In the genomic region with DNA sequence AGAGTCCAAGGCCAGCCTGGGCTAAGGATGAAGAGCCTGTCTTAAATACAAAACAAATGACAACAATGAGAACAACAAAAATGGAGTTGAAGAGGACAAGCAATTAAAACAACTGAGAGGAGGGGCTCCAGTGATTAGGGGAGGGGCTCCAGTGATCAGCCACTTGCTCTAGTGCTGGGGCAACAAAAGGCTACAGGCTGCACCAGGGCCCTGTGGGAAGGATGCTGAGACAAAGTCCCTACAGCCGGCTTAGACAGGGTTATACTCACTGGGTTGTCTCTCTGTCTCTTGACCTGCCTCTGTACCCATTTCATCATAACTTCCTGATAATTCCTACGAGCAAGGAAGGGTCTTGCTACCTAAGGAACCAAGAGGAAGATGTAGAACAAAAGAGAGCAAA, we compare ENCODE assay signal across 15 mouse cellular contexts. TPM values are rescaled to one million over a fixed set of nuclear protein-coding genes. Genes with fewer than 3 reads are reported as not detected.
A peak's percentile ranks its signal among the peaks of the same experiment; 100 is the strongest.
DNase-seq lines count a peak whose midpoint lies in the region; ATAC-seq lines count a peak whose summit lies in the region.
"Had no signal": no experiment of that assay in that cellular context is flagged by ENCODE, and none has a peak within 500 bp of the region (broad histone marks: within the 10 kb centered on the region; RNA-seq: fewer than 3 reads in every experiment).

No protein-coding gene starts in this region.

- H3K4me2 ChIP-seq in heart, embryonic 15.5 days, result no peak overlapping the region
- H3K4me2 ChIP-seq in midbrain, embryonic 12.5 days (replicated peaks), result no peak overlapping the region; the same call in 1 of the 2 replicates
- no peak overlapping the region for H3K4me2 ChIP-seq in liver, embryonic 11.5 days
- H3K4me2 ChIP-seq: heart, embryonic 11.5 days had no signal

- peaks cover 26% of the 10 kb centered on the region for H3K4me1 ChIP-seq in heart, embryonic 15.5 days (replicated peaks)
- peaks cover 16% of the 10 kb centered on the region for H3K4me1 ChIP-seq in embryonic facial prominence, embryonic 10.5 days
- H3K4me1 ChIP-seq in hindbrain, embryonic 10.5 days (replicated peaks), result peaks cover 33% of the 10 kb centered on the region
- peaks cover 25% of the 10 kb centered on the region for H3K4me1 ChIP-seq in midbrain, embryonic 12.5 days
- 0 out of 2 replicates have a peak, but pooled peaks cover under 1% of the 10 kb centered on the region for H3K4me1 ChIP-seq in liver, embryonic 11.5 days (replicated peaks; ENCODE audit: control insufficient read depth, insufficient read depth, low read length)

- intact Hi-C loops in heart, postnatal 36 days (cut with DNase I), result no loop called here

- H3K9me3 ChIP-seq in heart, embryonic 15.5 days (replicated peaks), result no peaks in the 10 kb centered on the region; the same call in 1 of the 2 replicates
- H3K9me3 ChIP-seq in embryonic facial prominence, embryonic 10.5 days, result 0 out of 2 replicates have a peak, but pooled peaks cover 5% of the 10 kb centered on the region
- no peaks in the 10 kb centered on the region for H3K9me3 ChIP-seq in hindbrain, embryonic 10.5 days
- peaks cover 5% of the 10 kb centered on the region for H3K9me3 ChIP-seq in midbrain, embryonic 12.5 days
- H3K9me3 ChIP-seq in liver, embryonic 11.5 days (ENCODE audit: control insufficient read depth, low read length), result no peaks in the 10 kb centered on the region
- H3K9me3 ChIP-seq: G1E had no signal

- peaks cover 33% of the 10 kb centered on the region for H3K27me3 ChIP-seq in heart, embryonic 15.5 days
- no peaks in the 10 kb centered on the region for H3K27me3 ChIP-seq in embryonic facial prominence, embryonic 10.5 days (replicated peaks; ENCODE audit: low read depth, poor library complexity, severe bottlenecking)
- no peaks in the 10 kb centered on the region for H3K27me3 ChIP-seq in hindbrain, embryonic 10.5 days (ENCODE audit: insufficient read depth, poor library complexity, severe bottlenecking)
- H3K27me3 ChIP-seq in midbrain, embryonic 12.5 days, result no peaks in the 10 kb centered on the region
- no peaks in the 10 kb centered on the region for H3K27me3 ChIP-seq in liver, embryonic 11.5 days (replicated peaks; ENCODE audit: control insufficient read depth, insufficient read depth, low read length)

- no peak for DNase-seq in heart, postnatal 36 days
- DNase-seq in embryonic facial prominence, embryonic 10.5 days (ENCODE audit: low spot score), result no peak
- DNase-seq in hindbrain, embryonic 10.5 days (ENCODE audit: low spot score), result no peak
- no peak for DNase-seq in frontal cortex, postnatal 14 days (ENCODE audit: low spot score in 2 of 2)
- DNase-seq in liver, embryonic 11.5 days (ENCODE audit: low spot score), result no peak
- DNase-seq in cerebellum, adult 9-10 months, result no peak
- DNase-seq: cerebellum, adult 9-11 months; layer of hippocampus, postnatal 36 days; right cerebral cortex, postnatal 25 days had no signal

- ATAC-seq in heart, embryonic 15.5 days (replicated peaks; ENCODE audit: insufficient number of reproducible peaks, insufficient read depth, low FRiP score, low read depth), result no peak
- peak; percentile 67; the same call in 1 of the 2 replicates for ATAC-seq in midbrain, embryonic 12.5 days (ENCODE audit: low FRiP score, low read depth)
- ATAC-seq in liver, embryonic 11.5 days (replicated peaks; ENCODE audit: low FRiP score), result no peak
- ATAC-seq: activated CD4-positive, CD25-positive, alpha-beta regulatory T cell, adult 4 months had no signal

- peak overlapping the region; percentile 25; the same call in 1 of the 2 replicates for H3K27ac ChIP-seq in heart, embryonic 15.5 days
- H3K27ac ChIP-seq in embryonic facial prominence, embryonic 10.5 days (replicated peaks), result peak overlapping the region; percentile 54
- peak overlapping the region; percentile 86 for H3K27ac ChIP-seq in hindbrain, embryonic 10.5 days
- H3K27ac ChIP-seq in midbrain, embryonic 12.5 days (replicated peaks), result peak overlapping the region; percentile 84
- no peak overlapping the region for H3K27ac ChIP-seq in liver, embryonic 11.5 days (ENCODE audit: low read depth, low read length)
- H3K27ac ChIP-seq: liver, embryonic 14.5 days had no signal

- no peak overlapping the region for H3K4me3 ChIP-seq in heart, embryonic 15.5 days
- H3K4me3 ChIP-seq in embryonic facial prominence, embryonic 10.5 days, result no peak overlapping the region
- H3K4me3 ChIP-seq in hindbrain, embryonic 10.5 days, result no peak overlapping the region
- H3K4me3 ChIP-seq in midbrain, embryonic 12.5 days, result no peak overlapping the region
- H3K4me3 ChIP-seq in liver, embryonic 11.5 days (ENCODE audit: low read depth, low read length), result no peak overlapping the region

- no peak overlapping the region for H3K9ac ChIP-seq in heart, embryonic 15.5 days
- H3K9ac ChIP-seq in midbrain, embryonic 12.5 days (replicated peaks), result no peak overlapping the region
- no peak overlapping the region for H3K9ac ChIP-seq in liver, embryonic 11.5 days (ENCODE audit: low read depth, low read length)
- H3K9ac ChIP-seq: liver, embryonic 14.5 days had no signal

- 35% methylated on average over 2 of the region's 2 CpGs for WGBS in heart, embryonic 15.5 days
- WGBS in embryonic facial prominence, embryonic 10.5 days, result 83% methylated on average over 2 of the region's 2 CpGs
- WGBS in hindbrain, embryonic 10.5 days, result 53% methylated on average over 2 of the region's 2 CpGs
- WGBS in midbrain, embryonic 12.5 days, result 57% methylated on average over 2 of the region's 2 CpGs
- 64% methylated on average over 2 of the region's 2 CpGs for WGBS in liver, embryonic 11.5 days

- no peaks in the 10 kb centered on the region for H3K36me3 ChIP-seq in heart, embryonic 15.5 days
- H3K36me3 ChIP-seq in embryonic facial prominence, embryonic 10.5 days (replicated peaks), result peaks cover 29% of the 10 kb centered on the region
- H3K36me3 ChIP-seq in hindbrain, embryonic 10.5 days, result peaks cover 23% of the 10 kb centered on the region
- 0 out of 2 replicates have a peak, but pooled peaks cover 5% of the 10 kb centered on the region for H3K36me3 ChIP-seq in midbrain, embryonic 12.5 days
- peaks cover 4% of the 10 kb centered on the region; the same call in 1 of the 2 replicates for H3K36me3 ChIP-seq in liver, embryonic 11.5 days (ENCODE audit: control insufficient read depth, insufficient read depth, low read length)

RNA-seq across cellular contexts. Expression of a gene that starts 4.8 kb away (rescaled TPM):
- polyA plus RNA-seq in heart, embryonic 15.5 days (2015; fragmentation: Nextera tagmentation; extraction: Ambion mirVana), result 1.5 and 5.4 TPM in 2 replicates
- total RNA-seq in heart, postnatal 36 days (2021), result 1 to 10 TPM; 1.7 to 2.0 TPM
- 0.33 and 0.46 TPM in 2 replicates for polyA plus RNA-seq in embryonic facial prominence, embryonic 10.5 days (2016; fragmentation: Nextera tagmentation; extraction: Ambion mirVana)
- 0.40 and 0.76 TPM in 2 replicates for polyA plus RNA-seq in hindbrain, embryonic 10.5 days (2016; fragmentation: Nextera tagmentation; extraction: Ambion mirVana)
- 2.3 and 3.7 TPM in 2 replicates for polyA plus RNA-seq in midbrain, embryonic 12.5 days (2016; fragmentation: Nextera tagmentation; extraction: Ambion mirVana)
- polyA plus RNA-seq in liver, embryonic 11.5 days (2014; fragmentation: Nextera tagmentation; extraction: Ambion mirVana), result 0.38 and 0.58 TPM in 2 replicates
- total RNA-seq: G1E had no signal
- polyA plus RNA-seq: activated CD4-positive, CD25-positive, alpha-beta regulatory T cell, adult 4 months; G1E had no signal

RNA-seq across cellular contexts. Expression of a gene that starts 13.0 kb away (rescaled TPM):
- 0.63 and 0.76 TPM in 2 replicates for polyA plus RNA-seq in heart, embryonic 15.5 days (2015; fragmentation: Nextera tagmentation; extraction: Ambion mirVana)
- total RNA-seq in heart, postnatal 36 days (2021), result under 1 TPM; 0.62 to 0.64 TPM
- polyA plus RNA-seq in embryonic facial prominence, embryonic 10.5 days (2016; fragmentation: Nextera tagmentation; extraction: Ambion mirVana), result 0.16 and 0.26 TPM in 2 replicates
- polyA plus RNA-seq in hindbrain, embryonic 10.5 days (2016; fragmentation: Nextera tagmentation; extraction: Ambion mirVana), result 0.43 TPM in 1 of 2 replicates, not detected in the other
- 0.22 and 0.36 TPM in 2 replicates for polyA plus RNA-seq in midbrain, embryonic 12.5 days (2016; fragmentation: Nextera tagmentation; extraction: Ambion mirVana)
- 1.5 and 1.6 TPM in 2 replicates for polyA plus RNA-seq in liver, embryonic 11.5 days (2014; fragmentation: Nextera tagmentation; extraction: Ambion mirVana)
- polyA plus RNA-seq: activated CD4-positive, CD25-positive, alpha-beta regulatory T cell, adult 4 months had no signal

RNA-seq across cellular contexts. Expression of a gene that starts 40.6 kb away (rescaled TPM):
- 14.0 and 14.7 TPM in 2 replicates for polyA plus RNA-seq in heart, embryonic 15.5 days (2015; fragmentation: Nextera tagmentation; extraction: Ambion mirVana)
- 10 to 100 TPM; 43.6 to 56.2 TPM for total RNA-seq in heart, postnatal 36 days (2021)
- 1.7 and 2.5 TPM in 2 replicates for polyA plus RNA-seq in embryonic facial prominence, embryonic 10.5 days (2016; fragmentation: Nextera tagmentation; extraction: Ambion mirVana)
- polyA plus RNA-seq in hindbrain, embryonic 10.5 days (2016; fragmentation: Nextera tagmentation; extraction: Ambion mirVana), result 2.0 and 2.8 TPM in 2 replicates
- polyA plus RNA-seq in midbrain, embryonic 12.5 days (2016; fragmentation: Nextera tagmentation; extraction: Ambion mirVana), result 1.8 and 2.6 TPM in 2 replicates
- 13.4 and 15.1 TPM in 2 replicates for polyA plus RNA-seq in liver, embryonic 11.5 days (2014; fragmentation: Nextera tagmentation; extraction: Ambion mirVana)

RNA-seq across cellular contexts. Expression of a gene that starts 42.2 kb away (rescaled TPM):
- 15.5 and 19.5 TPM in 2 replicates for polyA plus RNA-seq in heart, embryonic 15.5 days (2015; fragmentation: Nextera tagmentation; extraction: Ambion mirVana)
- 1 to 10 TPM; 4.7 to 5.5 TPM for total RNA-seq in heart, postnatal 36 days (2021)
- polyA plus RNA-seq in embryonic facial prominence, embryonic 10.5 days (2016; fragmentation: Nextera tagmentation; extraction: Ambion mirVana), result 58.2 and 58.5 TPM in 2 replicates
- polyA plus RNA-seq in hindbrain, embryonic 10.5 days (2016; fragmentation: Nextera tagmentation; extraction: Ambion mirVana), result 49.1 and 56.3 TPM in 2 replicates
- 27.5 and 29.3 TPM in 2 replicates for polyA plus RNA-seq in midbrain, embryonic 12.5 days (2016; fragmentation: Nextera tagmentation; extraction: Ambion mirVana)
- polyA plus RNA-seq in liver, embryonic 11.5 days (2014; fragmentation: Nextera tagmentation; extraction: Ambion mirVana), result 49.4 and 52.0 TPM in 2 replicates
